Mouse (Mus musculus): ENCODE measurements around the gene Btbd35f18.
"Not testable (repeated sequence)": the region's sequence is repeated elsewhere in the genome, so short reads cannot be mapped to it uniquely, and the experiment has no call there.

Gene Btbd35f18

GRCm38 (mm10) chrX:3699933-3700332 is at the start of gene Btbd35f18:
Gene Btbd35f18 (plus strand): TSS chrX:3700233.
- DNase-seq (ENCODE audit: low spot score) = not testable (repeated sequence)

All from T-cell, adult 2 months (primary cell).